Mouse (Mus musculus) hematopoietic stem cell, adult 5-6 weeks (primary cell): ENCODE data around the gene Eif5a. TPM values are rescaled to one million over a fixed set of nuclear protein-coding genes. Genes with fewer than 3 reads are reported as not detected.
A peak's percentile ranks its signal among the peaks of the same experiment; 100 is the strongest.

Source experiments
- ATAC-seq, 2 experiments: fragments of 125-278 bp in 1 of 2; replicated peaks in 1 of 2; 2 replicates each; pipeline ENCODE4 v1.8.0; 2016 to 2017; ENCODE audit warnings: inconsistent platforms in 2 of 2, mild to moderate bottlenecking in 2 of 2, moderate number of reproducible peaks in 2 of 2, low read depth in 1 of 2, moderate TSS enrichment in 1 of 2; ENCODE audit not compliant: low FRiP score in 2 of 2, poor library complexity in 2 of 2, severe bottlenecking in 2 of 2, insufficient read depth in 1 of 2, low TSS enrichment in 1 of 2
- total RNA-seq: library from RNA; stranded (forward); fragments of 172-1452, 232-1000 nt; gene quantifications from 2 replicates; pipeline ENCODE4 v1.2.3, GENCODE M21; 2017

Gene Eif5a
- total RNA-seq, 1 experiment from 2014 or later = 938 TPM

- peak; percentile 87 to 90 for ATAC-seq
Measured at GRCm38 (mm10) chr11:69948066-69948762, 26.5 kb upstream of the Eif5a start, which contains the start of gene Slc2a4. Gene Slc2a4 (minus strand): TSS chr11:69948188.

- ATAC-seq = no peak
Measured at GRCm38 (mm10) chr11:69947337-69948065, 25.7 kb upstream of the Eif5a start.

- ATAC-seq = no peak
Measured at GRCm38 (mm10) chr11:69945997-69946891, 24.5 kb upstream of the Eif5a start.

- no peak for ATAC-seq
Measured at GRCm38 (mm10) chr11:69945216-69945615, 23.5 kb upstream of the Eif5a start.

GRCm38 (mm10) chr11:69940962-69941361 is 19.2 kb upstream of the Eif5a start:
- ATAC-seq = no peak

GRCm38 (mm10) chr11:69939731-69940130 is 18.0 kb upstream of the Eif5a start:
- no peak for ATAC-seq

- no peak for ATAC-seq
Measured at GRCm38 (mm10) chr11:69939181-69939580, 17.4 kb upstream of the Eif5a start.

GRCm38 (mm10) chr11:69938401-69938979 is 16.7 kb upstream of the Eif5a start:
- ATAC-seq = no peak

- no peak for ATAC-seq
Measured at GRCm38 (mm10) chr11:69937834-69938233, 16.1 kb upstream of the Eif5a start.

- ATAC-seq = no peak
Measured at GRCm38 (mm10) chr11:69937385-69937784, 15.6 kb upstream of the Eif5a start.

GRCm38 (mm10) chr11:69936714-69937347 is 15.1 kb upstream of the Eif5a start:
- no peak for ATAC-seq

- ATAC-seq = no peak
Measured at GRCm38 (mm10) chr11:69936156-69936555, 14.4 kb upstream of the Eif5a start.

GRCm38 (mm10) chr11:69935137-69935879 is 13.6 kb upstream of the Eif5a start, which contains the start of gene Ybx2:
Gene Ybx2 (plus strand): TSS chr11:69935796.
- peak in 1 of 2 experiments; percentile 33; a peak in 3 of 4 replicates for ATAC-seq

- no peak for ATAC-seq
Measured at GRCm38 (mm10) chr11:69934681-69935080, 12.9 kb upstream of the Eif5a start.

- peak; percentile 61 to 69 for ATAC-seq
Measured at GRCm38 (mm10) chr11:69934169-69934568, 12.4 kb upstream of the Eif5a start.

- ATAC-seq = no peak
Measured at GRCm38 (mm10) chr11:69933066-69933465, 11.3 kb upstream of the Eif5a start.
